Mouse (Mus musculus) neutrophil, adult 65 days (primary cell): ENCODE results near the gene Xpo4. TPM values are rescaled to one million over a fixed set of nuclear protein-coding genes. Genes with fewer than 3 reads are reported as not detected.

Experiments
- total RNA-seq: library from RNA; stranded (reverse); gene quantifications from 2 replicates; pipeline ENCODE4 v1.2.4, GENCODE M21; 2023

Xpo4 gene
- 11.1 and 18.5 TPM in 2 replicates for total RNA-seq

GRCm38 (mm10) chr14:57664822-57665627 lies at the start of gene Xpo4:
Gene Xpo4, minus strand, starts transcription at chr14:57665430.

GRCm38 (mm10) chr14:57571155-57572133 lies 93.8 kb downstream of the Xpo4 start, which contains the start of gene Eef1akmt1:
Gene Eef1akmt1, minus strand, starts transcription at chr14:57571612.

Other genes starting within 250 kb of the Xpo4 start
- gene Ift88, start 241.4 kb downstream of the Xpo4 start, total RNA-seq = 1.3 and 1.5 TPM in 2 replicates
- not detected in 2 replicates for gene Il17d, start 140.7 kb downstream of the Xpo4 start, total RNA-seq
- 5.6 and 5.9 TPM in 2 replicates for gene Eef1akmt1, start 93.8 kb downstream of the Xpo4 start, total RNA-seq
- gene Gm49361, start 80.7 kb upstream of the Xpo4 start, total RNA-seq = not detected in 2 replicates
- gene Lats2, start 93.0 kb upstream of the Xpo4 start, total RNA-seq = 38.6 and 46.3 TPM in 2 replicates
- gene Sap18, start 132.8 kb upstream of the Xpo4 start, total RNA-seq = 30.6 and 35.1 TPM in 2 replicates
- 13.8 and 21.3 TPM in 2 replicates for gene Ska3, start 160.8 kb upstream of the Xpo4 start, total RNA-seq
- gene Mrpl57, start 160.8 kb upstream of the Xpo4 start, total RNA-seq = 37.1 and 47.9 TPM in 2 replicates
- gene Zdhhc20, start 224.8 kb upstream of the Xpo4 start, total RNA-seq = 33.6 and 38.5 TPM in 2 replicates